Mouse (Mus musculus) heart, embryonic 15.5 days (tissue): ENCODE data around the gene Apol6. TPM values are rescaled to one million over a fixed set of nuclear protein-coding genes. Genes with fewer than 3 reads are reported as not detected.

Experiments
- polyA plus RNA-seq: library from polyadenylated mRNA; unstranded; fragments of >200 nt; fragmentation: Nextera tagmentation; extraction: Ambion mirVana; gene quantifications from 2 replicates; pipeline ENCODE4 v1.2.1, GENCODE M21; 2015

Apol6 gene
- polyA plus RNA-seq, 1 experiment from 2014 or later, result 0.26 TPM

Other genes with a start within 250 kb of the Apol6 start
- 15.3 and 18.5 TPM in 2 replicates for gene Zfp251, start 173.3 kb upstream of the Apol6 start, polyA plus RNA-seq
- gene Zfp7, start 165.5 kb upstream of the Apol6 start, polyA plus RNA-seq, result 3.8 and 4.3 TPM in 2 replicates
- not detected in 2 replicates for gene Gm49527, start 165.4 kb upstream of the Apol6 start, polyA plus RNA-seq
- 6.0 and 6.9 TPM in 2 replicates for gene Zfp647, start 119.3 kb upstream of the Apol6 start, polyA plus RNA-seq
- 39.4 and 42.5 TPM in 2 replicates for gene 1110038F14Rik, start 96.2 kb upstream of the Apol6 start, polyA plus RNA-seq
- gene Mb, start 5.9 kb downstream of the Apol6 start, polyA plus RNA-seq, result 776 and 844 TPM in 2 replicates